Mouse (Mus musculus) stomach, postnatal 0 days (tissue): ENCODE measurements at regions not wholly inside any gene's neighbourhood (a gene's known extent, or its start where the extent isn't known, plus 50 kb on each side); places are given as distances from the start of the nearest gene placed in this dataset.

Source experiments
- ATAC-seq: fragments of 200-750 bp; cut with Nextera tagmentation; 2 replicates; pipeline ENCODE4 v1.8.0; 2017; ENCODE audit not compliant: low FRiP score, low TSS enrichment
- DNase-seq: peaks from one replicate; pipeline ENCODE4 v3.0.0-alpha.2; 2016; ENCODE audit warnings: low spot score
- H3K27ac ChIP-seq: fragments of 300-500 bp; sonication (generic); replicated peaks from 2 replicates; pipeline ENCODE4 v1.5.1; 2014; ENCODE audit warnings: mild to moderate bottlenecking, control low read depth
- H3K27me3 ChIP-seq: fragments of 300-500 bp; sonication (generic); 2 replicates; pipeline ENCODE4 v1.6.1; 2014; ENCODE audit warnings: low read length; ENCODE audit not compliant: control insufficient read depth, insufficient read depth
- H3K36me3 ChIP-seq: fragments of 300-500 bp; sonication (generic); 2 replicates; pipeline ENCODE4 v1.6.1; 2014; ENCODE audit warnings: low read length, mixed read lengths; ENCODE audit not compliant: control insufficient read depth, insufficient read depth
- H3K4me1 ChIP-seq: fragments of 300-500 bp; sonication (generic); replicated peaks from 2 replicates; pipeline ENCODE4 v1.6.1; 2014; ENCODE audit warnings: antibody characterized with exemption; ENCODE audit not compliant: control insufficient read depth, insufficient read depth
- H3K4me2 ChIP-seq: fragments of 300-500 bp; sonication (generic); replicated peaks from 2 replicates; pipeline ENCODE4 v1.6.1; 2014; ENCODE audit warnings: low read depth, mild to moderate bottlenecking, control low read depth, moderate library complexity
- H3K4me3 ChIP-seq: fragments of 300-500 bp; sonication (generic); 2 replicates; pipeline ENCODE4 v1.5.1; 2014; ENCODE audit warnings: low read depth, low read length, control low read depth
- H3K9ac ChIP-seq: fragments of 300-500 bp; sonication (generic); 2 replicates; pipeline ENCODE4 v1.6.1; 2014; ENCODE audit warnings: mild to moderate bottlenecking, low read length, control low read depth, mixed read lengths
- H3K9me3 ChIP-seq: fragments of 300-500 bp; sonication (generic); 2 replicates; pipeline ENCODE4 v1.6.1; 2016; ENCODE audit warnings: low read length; ENCODE audit not compliant: control insufficient read depth
- CTCF ChIP-seq: IDR thresholded peaks from 2 replicates; pipeline ENCODE4 v1.5.1; 2016; ENCODE audit warnings: antibody characterized with exemption, low read depth, mild to moderate bottlenecking, moderate library complexity
- EP300 ChIP-seq: optimal IDR thresholded peaks from 2 replicates; pipeline ENCODE3; 2016; ENCODE audit warnings: antibody characterized with exemption
- WGBS: fragments of 180-500 bp; shearing (Covaris S2); extraction: QIAGEN DNeasy Blood & Tissue Kit; methylation state at CpG from one replicate; pipeline ENCODE4 v1.1.7; 2014; 5-methylcytosine and 5-hydroxymethylcytosine counted together

- no peaks in the 10 kb centered on the region for H3K4me1 ChIP-seq
- no peak overlapping the region for H3K27ac ChIP-seq
- no peak for ATAC-seq
- H3K27me3 ChIP-seq: no peaks in the 10 kb centered on the region
- no peaks in the 10 kb centered on the region for H3K9me3 ChIP-seq
- 67% methylated on average over 5 of the region's 5 CpGs for WGBS
- DNase-seq: no peak
- H3K4me3 ChIP-seq: no peak overlapping the region
- no peak overlapping the region for H3K9ac ChIP-seq
- no peak overlapping the region for H3K4me2 ChIP-seq
- H3K36me3 ChIP-seq: no peaks in the 10 kb centered on the region
- TF ChIP-seq CTCF: no peak
- TF ChIP-seq EP300: no peak
Observed at GRCm38 (mm10) chr2:128498611-128499010, 92.4 kb upstream of the Spdye4c start.

- Histone ChIP-seq H3K4me2 (no peak overlapping the region), H3K36me3 (no peaks in the 10 kb centered on the region), H3K4me3 (no peak overlapping the region), H3K27me3 (no peaks in the 10 kb centered on the region), H3K27ac (no peak overlapping the region), H3K9ac (no peak overlapping the region), H3K9me3 (no peaks in the 10 kb centered on the region), H3K4me1 (no peaks in the 10 kb centered on the region)
- TF ChIP-seq CTCF: no peak
- no peak for TF ChIP-seq EP300
- DNase-seq (no peak), ATAC-seq (no peak)
- 80% methylated on average over 14 of the region's 14 CpGs for WGBS
Observed at GRCm38 (mm10) chr2:128499575-128500184, 91.3 kb upstream of the Spdye4c start.

GRCm38 (mm10) chr2:128502676-128503075 lies 88.3 kb upstream of the Spdye4c start:
- 62% methylated on average over 4 of the region's 4 CpGs for WGBS
- no peak overlapping the region for H3K9ac ChIP-seq
- no peak overlapping the region for H3K27ac ChIP-seq

GRCm38 (mm10) chr2:128503136-128503935 lies 87.7 kb upstream of the Spdye4c start:
- TF ChIP-seq EP300 (no peak), CTCF (no peak)
- no peaks in the 10 kb centered on the region for H3K27me3 ChIP-seq
- no peak overlapping the region for H3K4me2 ChIP-seq
- no peak overlapping the region for H3K9ac ChIP-seq
- ATAC-seq (no peak), DNase-seq (no peak)
- no peaks in the 10 kb centered on the region for H3K9me3 ChIP-seq
- H3K36me3 ChIP-seq: no peaks in the 10 kb centered on the region
- no peaks in the 10 kb centered on the region for H3K4me1 ChIP-seq
- no peak overlapping the region for H3K4me3 ChIP-seq
- no peak overlapping the region for H3K27ac ChIP-seq
- 42% methylated on average over 2 of the region's 2 CpGs for WGBS

More at GRCm38 (mm10) chr2:128502676-128503075, 88.3 kb upstream of the Spdye4c start:
- TF ChIP-seq EP300 (no peak), CTCF (no peak)
- DNase-seq: no peak
- no peak overlapping the region for H3K4me2 ChIP-seq
- H3K27me3 ChIP-seq: no peaks in the 10 kb centered on the region
- ATAC-seq: no peak
- no peaks in the 10 kb centered on the region for H3K9me3 ChIP-seq
- H3K4me1 ChIP-seq: no peaks in the 10 kb centered on the region
- no peaks in the 10 kb centered on the region for H3K36me3 ChIP-seq
- no peak overlapping the region for H3K4me3 ChIP-seq

- DNase-seq (peak; percentile 24), ATAC-seq (peak; percentile 54; the same call in 1 of the 2 replicates)
- 26% methylated on average over 11 of the region's 11 CpGs for WGBS
- no peak overlapping the region for H3K4me2 ChIP-seq
- TF ChIP-seq CTCF (no peak), EP300 (no peak)
- H3K27me3 ChIP-seq: no peaks in the 10 kb centered on the region
- no peaks in the 10 kb centered on the region for H3K36me3 ChIP-seq
- no peaks in the 10 kb centered on the region for H3K4me1 ChIP-seq
- no peak overlapping the region for H3K4me3 ChIP-seq
- 0 out of 2 replicates have a peak overlapping the region, but pooled peaks have one; percentile 10 for H3K27ac ChIP-seq
- no peak overlapping the region for H3K9ac ChIP-seq
- H3K9me3 ChIP-seq: no peaks in the 10 kb centered on the region
Observed at GRCm38 (mm10) chr2:128507591-128508243, 83.3 kb upstream of the Spdye4c start.

GRCm38 (mm10) chr2:128508244-128508605 lies 82.8 kb upstream of the Spdye4c start:
- 45% methylated on average over 2 of the region's 2 CpGs for WGBS
- Histone ChIP-seq H3K27ac (no peak overlapping the region), H3K9ac (no peak overlapping the region), H3K4me3 (no peak overlapping the region), H3K27me3 (no peaks in the 10 kb centered on the region), H3K36me3 (no peaks in the 10 kb centered on the region), H3K4me1 (no peaks in the 10 kb centered on the region), H3K4me2 (no peak overlapping the region), H3K9me3 (no peaks in the 10 kb centered on the region)
- DNase-seq (no peak), ATAC-seq (no peak)
- TF ChIP-seq CTCF (no peak), EP300 (no peak)
